Mouse (Mus musculus): ENCODE data around the gene Kifap3. TPM values are rescaled to one million over a fixed set of nuclear protein-coding genes. Genes with fewer than 3 reads are reported as not detected.

The Kifap3 gene
- polyA plus RNA-seq, 1 experiment, result 8.0 TPM

DNA sequence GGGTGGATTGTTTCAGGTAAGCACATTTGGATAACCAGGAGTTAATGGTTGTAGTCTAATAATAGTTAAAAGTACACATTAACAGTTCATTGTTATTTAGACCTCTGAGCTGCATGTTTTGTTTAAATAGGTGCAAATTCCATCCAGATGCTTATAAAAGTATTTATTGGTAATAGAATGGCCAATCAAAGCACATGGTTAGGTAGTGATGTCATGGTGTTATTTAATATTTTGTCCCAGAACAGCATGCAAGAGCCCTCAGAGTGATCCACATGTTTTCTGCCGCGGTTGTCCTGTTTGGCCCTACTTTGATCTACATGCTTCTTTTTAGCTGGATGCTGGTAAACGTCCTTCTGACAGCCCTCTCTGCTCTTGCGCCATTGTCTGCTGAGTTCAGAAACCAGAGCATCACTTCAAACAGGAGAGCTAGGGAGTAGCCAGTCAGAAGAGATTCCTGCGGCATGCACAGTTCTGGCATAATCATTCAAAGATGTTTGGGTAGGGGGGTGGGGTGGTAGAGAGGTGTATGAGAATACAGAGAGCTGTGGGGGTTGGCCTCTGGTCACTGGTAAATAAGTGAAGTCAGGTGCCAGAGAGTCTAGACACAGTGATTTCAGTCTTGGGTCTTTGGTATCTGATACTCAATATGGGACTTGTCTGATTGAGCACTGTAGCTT is 73.6 kb downstream of the Kifap3 start:
- no peak overlapping the region for H3K27ac ChIP-seq (ENCODE audit: insufficient read depth, low read depth, low read length)
- no peak overlapping the region for H3K4me3 ChIP-seq (ENCODE audit: insufficient read depth, low read depth, low read length)
- peaks cover 2% of the 10 kb centered on the region; the same call in 1 of the 2 replicates for H3K36me3 ChIP-seq (ENCODE audit: control insufficient read depth, insufficient read depth, low read length)
- DNase-seq, result no peak
- no peaks in the 10 kb centered on the region for H3K4me1 ChIP-seq (ENCODE audit: control insufficient read depth, insufficient read depth, low read length)
- 56% methylated on average over 5 of the region's 5 CpGs for WGBS
- TF ChIP-seq POLR2A (IDR thresholded peaks at IDR 0.05; ENCODE audit: low read depth, low read length), result no peak
- H3K27me3 ChIP-seq (replicated peaks; ENCODE audit: control insufficient read depth, insufficient read depth, low read length), result no peaks in the 10 kb centered on the region

DNA sequence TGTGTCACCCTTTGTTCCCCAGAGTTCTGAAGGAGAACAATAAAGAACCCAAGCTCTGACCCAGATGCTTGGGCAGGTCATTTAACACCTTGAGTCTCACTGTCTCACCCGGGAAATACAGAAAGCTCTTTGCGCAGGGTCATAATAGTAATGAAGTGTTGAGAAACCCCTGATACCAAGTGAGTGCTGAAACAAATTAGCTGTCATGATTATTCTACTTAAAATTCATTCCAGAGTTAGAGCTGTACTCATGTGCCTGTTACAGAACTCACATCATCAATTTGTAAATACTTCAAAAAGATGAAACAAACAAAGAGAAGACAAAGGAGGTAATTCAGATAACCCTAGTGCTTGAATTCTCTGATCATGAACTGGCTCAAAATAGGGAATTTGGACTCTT is 79.0 kb downstream of the Kifap3 start:
- Histone ChIP-seq H3K27ac (ENCODE audit: insufficient read depth, low read depth, low read length) (no peak overlapping the region), H3K4me1 (ENCODE audit: control insufficient read depth, insufficient read depth, low read length) (no peaks in the 10 kb centered on the region), H3K36me3 (ENCODE audit: control insufficient read depth, insufficient read depth, low read length) (peaks cover 2% of the 10 kb centered on the region; the same call in 1 of the 2 replicates), H3K4me3 (ENCODE audit: insufficient read depth, low read depth, low read length) (no peak overlapping the region), H3K27me3 (replicated peaks; ENCODE audit: control insufficient read depth, insufficient read depth, low read length) (no peaks in the 10 kb centered on the region)
- TF ChIP-seq CTCF (conservative IDR thresholded peaks at IDR 0.05; ENCODE audit: insufficient read depth, insufficient read length, low read depth, low read length) (no peak), POLR2A (IDR thresholded peaks at IDR 0.05; ENCODE audit: low read depth, low read length) (no peak)
- 65% methylated on average over 2 of the region's 2 CpGs for WGBS
- no peak for DNase-seq

DNA sequence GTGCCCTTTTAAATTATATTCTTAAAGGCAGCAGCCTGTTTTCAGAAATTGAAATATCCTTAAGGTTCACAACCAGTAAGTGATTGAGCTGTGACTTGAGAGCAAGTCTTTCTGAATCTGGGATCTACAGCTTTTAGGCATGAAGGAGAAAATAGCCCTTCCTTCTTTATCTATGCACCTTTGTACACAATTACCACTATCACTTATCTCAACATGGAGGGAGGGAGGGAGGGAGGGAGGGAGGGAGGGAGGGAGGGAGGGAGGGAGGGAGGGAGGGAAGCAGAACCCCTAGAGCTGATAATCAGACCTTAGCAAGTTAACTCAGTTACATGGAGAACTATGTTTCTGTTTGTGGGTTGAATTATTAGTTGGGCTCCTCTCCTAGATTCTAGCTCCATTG is 82.2 kb downstream of the Kifap3 start:
- Histone ChIP-seq H3K4me1 (ENCODE audit: control insufficient read depth, insufficient read depth, low read length) (no peaks in the 10 kb centered on the region), H3K36me3 (ENCODE audit: control insufficient read depth, insufficient read depth, low read length) (peaks cover 2% of the 10 kb centered on the region; the same call in 1 of the 2 replicates), H3K27ac (ENCODE audit: insufficient read depth, low read depth, low read length) (no peak overlapping the region), H3K4me3 (ENCODE audit: insufficient read depth, low read depth, low read length) (no peak overlapping the region), H3K27me3 (replicated peaks; ENCODE audit: control insufficient read depth, insufficient read depth, low read length) (no peaks in the 10 kb centered on the region)
- no peak for DNase-seq
- no peak for TF ChIP-seq POLR2A (IDR thresholded peaks at IDR 0.05; ENCODE audit: low read depth, low read length)
- no peak for TF ChIP-seq CTCF (conservative IDR thresholded peaks at IDR 0.05; ENCODE audit: insufficient read depth, insufficient read length, low read depth, low read length)

DNA sequence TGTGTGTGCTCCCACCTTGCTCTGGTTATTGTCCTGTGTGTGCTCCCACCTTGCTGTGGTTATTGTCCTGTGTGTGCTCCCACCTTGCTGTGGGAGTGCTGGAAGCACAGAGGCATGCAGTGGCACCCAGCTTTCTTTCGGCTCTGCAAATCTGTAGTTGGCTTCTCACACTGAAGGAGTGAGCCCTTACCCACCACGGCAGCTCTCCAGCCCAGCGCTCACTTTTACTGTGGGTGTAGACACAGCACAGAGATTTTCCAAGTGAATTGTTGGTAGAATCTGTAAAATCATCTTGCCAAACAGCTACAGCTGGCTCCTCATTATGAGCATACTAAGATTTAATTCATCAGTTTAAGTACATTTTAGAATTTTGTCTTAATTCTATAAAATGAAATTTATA is 93.8 kb downstream of the Kifap3 start:
- H3K36me3 ChIP-seq (ENCODE audit: control insufficient read depth, insufficient read depth, low read length), result no peaks in the 10 kb centered on the region
- DNase-seq, result no peak
- TF ChIP-seq POLR2A (IDR thresholded peaks at IDR 0.05; ENCODE audit: low read depth, low read length), result no peak
- TF ChIP-seq CTCF (conservative IDR thresholded peaks at IDR 0.05; ENCODE audit: insufficient read depth, insufficient read length, low read depth, low read length), result no peak
- H3K4me3 ChIP-seq (ENCODE audit: insufficient read depth, low read depth, low read length), result no peak overlapping the region
- H3K4me1 ChIP-seq (ENCODE audit: control insufficient read depth, insufficient read depth, low read length), result no peaks in the 10 kb centered on the region
- no peaks in the 10 kb centered on the region for H3K27me3 ChIP-seq (replicated peaks; ENCODE audit: control insufficient read depth, insufficient read depth, low read length)
- no peak overlapping the region for H3K27ac ChIP-seq (ENCODE audit: insufficient read depth, low read depth, low read length)
- WGBS, result 81% methylated on average over 3 of the region's 3 CpGs

DNA sequence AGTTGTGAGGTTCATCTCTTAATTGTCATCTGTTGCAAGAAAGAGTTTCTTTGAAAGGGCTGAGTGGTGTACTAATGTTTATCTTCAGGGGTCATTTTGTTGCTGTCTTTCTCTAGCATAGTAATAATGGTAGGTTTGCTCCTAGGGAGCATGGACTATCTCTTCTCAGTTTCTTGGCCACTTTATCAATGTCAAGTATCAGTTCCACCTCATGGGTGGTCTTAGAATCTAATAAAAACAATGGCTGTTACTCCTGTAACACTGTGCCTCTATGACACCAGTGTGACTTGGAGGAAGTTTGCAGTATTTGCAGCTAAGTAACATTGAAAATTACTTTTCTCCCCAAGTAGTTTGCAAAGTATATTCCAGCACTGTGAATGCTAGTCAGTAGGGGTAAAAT is 110.2 kb downstream of the Kifap3 start:
- no peak overlapping the region for H3K4me3 ChIP-seq (ENCODE audit: insufficient read depth, low read depth, low read length)
- H3K36me3 ChIP-seq (ENCODE audit: control insufficient read depth, insufficient read depth, low read length), result no peaks in the 10 kb centered on the region
- DNase-seq, result no peak
- no peaks in the 10 kb centered on the region for H3K27me3 ChIP-seq (replicated peaks; ENCODE audit: control insufficient read depth, insufficient read depth, low read length)
- no peak for TF ChIP-seq CTCF (conservative IDR thresholded peaks at IDR 0.05; ENCODE audit: insufficient read depth, insufficient read length, low read depth, low read length)
- TF ChIP-seq POLR2A (IDR thresholded peaks at IDR 0.05; ENCODE audit: low read depth, low read length), result no peak
- no peak overlapping the region for H3K27ac ChIP-seq (ENCODE audit: insufficient read depth, low read depth, low read length)
- no peaks in the 10 kb centered on the region for H3K4me1 ChIP-seq (ENCODE audit: control insufficient read depth, insufficient read depth, low read length)

DNA sequence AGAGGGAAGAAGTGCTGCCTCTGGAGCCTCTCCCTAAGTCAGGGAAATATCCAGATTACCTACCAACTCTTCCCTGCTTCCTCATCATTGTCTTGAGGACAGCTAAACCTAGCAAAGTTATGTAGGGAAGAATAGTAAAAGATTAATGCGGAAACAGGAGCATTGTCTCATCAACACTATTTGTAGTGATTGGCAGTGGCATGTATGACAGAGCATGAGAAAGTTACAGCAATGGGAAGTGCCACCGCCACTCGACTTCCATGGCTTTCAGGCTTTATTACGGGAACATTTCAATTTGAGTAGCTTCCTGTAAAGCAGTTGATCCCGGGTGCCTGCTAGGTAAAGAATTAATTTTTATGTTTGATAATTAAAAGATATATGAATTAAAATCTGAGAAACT is 113.9 kb downstream of the Kifap3 start:
- Histone ChIP-seq H3K4me1 (ENCODE audit: control insufficient read depth, insufficient read depth, low read length) (no peaks in the 10 kb centered on the region), H3K27ac (ENCODE audit: insufficient read depth, low read depth, low read length) (no peak overlapping the region), H3K27me3 (replicated peaks; ENCODE audit: control insufficient read depth, insufficient read depth, low read length) (no peaks in the 10 kb centered on the region), H3K4me3 (ENCODE audit: insufficient read depth, low read depth, low read length) (no peak overlapping the region), H3K36me3 (ENCODE audit: control insufficient read depth, insufficient read depth, low read length) (no peaks in the 10 kb centered on the region)
- DNase-seq, result no peak
- 93% methylated on average over 5 of the region's 5 CpGs for WGBS
- TF ChIP-seq POLR2A (IDR thresholded peaks at IDR 0.05; ENCODE audit: low read depth, low read length) (no peak), CTCF (conservative IDR thresholded peaks at IDR 0.05; ENCODE audit: insufficient read depth, insufficient read length, low read depth, low read length) (no peak)

DNA sequence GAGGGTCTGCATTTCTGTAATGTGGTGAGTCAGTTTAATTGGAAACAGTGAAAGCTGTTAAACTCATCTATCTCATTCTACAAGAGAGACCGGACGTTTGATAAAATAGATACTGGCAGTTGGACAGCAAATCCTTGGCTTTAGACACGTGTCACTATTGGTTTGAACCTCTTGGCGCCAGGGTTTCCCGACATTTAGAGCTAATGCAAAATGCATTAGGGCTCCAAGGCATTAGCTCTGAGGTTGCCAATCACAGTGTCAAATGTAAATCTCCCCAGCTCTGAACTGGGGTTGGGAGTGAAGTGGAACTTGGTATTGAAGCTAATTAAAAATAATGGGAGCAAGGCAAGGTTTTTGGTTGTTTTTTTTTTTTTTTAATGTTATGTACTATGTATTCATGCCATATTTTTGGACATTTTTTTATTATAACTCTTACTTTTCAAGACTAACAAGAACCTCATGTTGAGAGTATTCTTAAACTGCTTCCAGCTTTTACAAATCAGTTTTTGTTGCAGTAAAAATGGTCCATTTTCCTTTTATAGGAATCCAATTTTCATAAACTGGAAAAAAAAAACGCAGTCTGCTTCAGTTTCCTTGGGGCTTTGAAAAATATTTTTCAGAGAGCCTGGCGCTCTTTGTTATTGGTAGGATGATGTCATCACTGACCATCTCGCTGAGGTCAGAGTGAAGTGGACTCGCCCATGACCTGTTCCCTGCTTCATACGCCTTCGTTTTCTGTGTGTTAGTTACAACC is 114.6 kb downstream of the Kifap3 start:
- no peaks in the 10 kb centered on the region for H3K36me3 ChIP-seq (ENCODE audit: control insufficient read depth, insufficient read depth, low read length)
- 86% methylated on average over 11 of the region's 11 CpGs for WGBS
- H3K4me3 ChIP-seq (ENCODE audit: insufficient read depth, low read depth, low read length), result no peak overlapping the region
- TF ChIP-seq CTCF (conservative IDR thresholded peaks at IDR 0.05; ENCODE audit: insufficient read depth, insufficient read length, low read depth, low read length), result no peak
- TF ChIP-seq POLR2A (IDR thresholded peaks at IDR 0.05; ENCODE audit: low read depth, low read length), result no peak
- H3K27ac ChIP-seq (ENCODE audit: insufficient read depth, low read depth, low read length), result no peak overlapping the region
- DNase-seq, result no peak
- H3K27me3 ChIP-seq (replicated peaks; ENCODE audit: control insufficient read depth, insufficient read depth, low read length), result no peaks in the 10 kb centered on the region
- H3K4me1 ChIP-seq (ENCODE audit: control insufficient read depth, insufficient read depth, low read length), result no peaks in the 10 kb centered on the region

All from kidney, adult 2 months (tissue).